Mouse (Mus musculus): ENCODE measurements around the gene Vwa8.

- no peak for TF ChIP-seq CTCF (IDR thresholded peaks at IDR 0.05; ENCODE audit: borderline replicate concordance, extremely low read depth, insufficient read depth, insufficient read length)
- no peak for TF ChIP-seq POLR2A (IDR thresholded peaks at IDR 0.05; ENCODE audit: borderline replicate concordance, extremely low read depth, insufficient read depth, insufficient read length, poor library complexity, severe bottlenecking)
Observed at GRCm38 (mm10) chr14:79089464-79089863, 240.6 kb downstream of the Vwa8 start.

Data from brain, embryonic 14.5 days (tissue).